Mouse (Mus musculus) megakaryocyte, embryonic 14.5 days (primary cell): ENCODE measurements around the gene Ptpn3.

Experiments used
- FLI1 ChIP-seq: IDR thresholded peaks from 2 replicates; pipeline ENCODE4 v1.6.1; 2012; ENCODE audit warnings: low read length, inconsistent platforms, mixed read lengths
- GATA1 ChIP-seq: IDR thresholded peaks from 3 replicates; pipeline ENCODE4 v1.6.1; 2012; ENCODE audit warnings: mixed read lengths, low read length, inconsistent platforms, borderline replicate concordance

DNA sequence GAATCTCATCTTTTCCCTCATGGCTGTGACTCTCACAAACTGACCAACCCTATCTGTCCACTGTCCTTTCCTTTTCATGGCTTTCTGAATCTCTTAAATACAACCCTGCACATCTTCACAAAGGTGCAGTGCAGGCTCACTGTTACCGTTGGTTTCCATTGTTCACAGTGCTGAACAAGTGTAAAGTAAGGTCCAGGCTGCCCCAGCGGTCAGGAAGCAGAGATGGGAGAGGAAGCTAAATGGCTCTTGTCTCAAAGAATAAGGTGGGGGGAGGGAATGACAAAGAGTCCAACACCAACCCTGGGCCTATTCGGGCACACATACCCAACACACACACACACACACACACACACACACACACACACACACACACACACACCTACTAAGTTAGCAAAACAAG, 24.0 kb downstream of the Ptpn3 start:
- TF ChIP-seq GATA1 (no peak), FLI1 (no peak)
